Mouse (Mus musculus) forebrain, embryonic 11.5 days (tissue): ENCODE results near the gene 1600012H06Rik. TPM values are rescaled to one million over a fixed set of nuclear protein-coding genes. Genes with fewer than 3 reads are reported as not detected.

Experiments
- polyA plus RNA-seq: library from polyadenylated mRNA; unstranded; fragments of >200 nt; fragmentation: Nextera tagmentation; extraction: Ambion mirVana; gene quantifications from 2 replicates; pipeline ENCODE4 v1.2.1, GENCODE M21; 2014

Gene 1600012H06Rik
- polyA plus RNA-seq, 1 experiment from 2014 or later: 29.5 TPM

Other genes starting within 250 kb of the 1600012H06Rik start
- 2.4 and 4.7 TPM in 2 replicates for gene Thbs2, start 248.9 kb upstream of the 1600012H06Rik start, polyA plus RNA-seq
- 4.3 and 6.1 TPM in 2 replicates for gene Wdr27, start within 50 bp of the 1600012H06Rik start, polyA plus RNA-seq
- gene Phf10, start 18.1 kb downstream of the 1600012H06Rik start, polyA plus RNA-seq: 33.2 and 36.2 TPM in 2 replicates
- 11.5 and 13.1 TPM in 2 replicates for gene 9030025P20Rik, start 35.3 kb downstream of the 1600012H06Rik start, polyA plus RNA-seq
- 1.9 and 2.2 TPM in 2 replicates for gene Gm3417, start 35.6 kb downstream of the 1600012H06Rik start, polyA plus RNA-seq
- gene Gm3435, start 67.0 kb downstream of the 1600012H06Rik start, polyA plus RNA-seq: 6.7 and 9.2 TPM in 2 replicates
- gene Ermard, start 98.0 kb downstream of the 1600012H06Rik start, polyA plus RNA-seq: 98.2 and 107 TPM in 2 replicates
- gene Tcte3, start 98.3 kb downstream of the 1600012H06Rik start, polyA plus RNA-seq: not detected in 2 replicates
- 4.2 and 4.6 TPM in 2 replicates for gene Gm3448, start 98.4 kb downstream of the 1600012H06Rik start, polyA plus RNA-seq